Mouse (Mus musculus): ENCODE results near the gene Psors1c2.
"Not testable (repeated sequence)": the region's sequence is repeated elsewhere in the genome, so short reads cannot be mapped to it uniquely, and the experiment has no call there.

Psors1c2 gene

DNA sequence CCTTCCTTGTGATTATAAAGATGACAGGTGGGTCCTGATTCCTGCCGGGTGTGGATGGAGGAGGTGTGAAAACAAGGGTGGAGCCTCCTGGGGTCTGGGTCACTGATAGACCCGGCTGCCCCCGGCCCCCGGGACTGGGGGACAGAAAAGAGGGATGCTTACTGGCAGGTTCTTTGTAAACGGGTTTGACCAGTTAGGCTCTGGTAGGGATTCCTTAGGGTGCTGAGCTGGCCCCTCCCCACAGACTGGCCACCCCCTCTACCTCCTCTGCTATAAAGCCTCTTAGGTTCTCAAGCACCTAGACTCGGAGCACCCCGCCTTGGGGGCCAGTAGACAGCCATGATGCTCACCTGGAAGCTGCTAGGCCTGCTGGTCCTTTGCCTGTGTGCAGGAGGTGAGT, at the start of gene Psors1c2:
Psors1c2 (plus strand) TSS at position 301 of the 400 bp plus-strand sequence.
- no peak for DNase-seq (ENCODE audit: low spot score in 2 of 2)

DNA sequence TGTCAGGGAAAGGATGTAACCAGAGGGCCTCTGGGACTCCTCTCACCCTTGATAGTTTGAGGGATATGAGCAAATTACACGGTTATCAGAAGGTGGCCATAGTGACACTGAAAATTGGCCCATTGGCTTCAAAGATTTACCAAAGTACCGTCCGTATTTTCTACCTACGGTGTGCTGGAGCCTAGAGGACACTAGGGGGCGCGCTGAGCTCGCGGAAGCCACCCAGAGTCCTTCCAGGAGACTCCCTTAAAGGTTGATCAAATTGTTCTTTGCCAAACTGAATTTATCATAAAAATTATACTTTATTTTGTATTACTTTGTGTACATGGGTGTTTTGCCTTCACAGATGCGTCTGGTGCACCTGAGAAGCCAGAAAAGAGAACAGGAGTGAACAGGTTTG, 48.9 kb upstream of the Psors1c2 start:
- peak; percentile 49 to 70 for DNase-seq (ENCODE audit: low spot score in 2 of 2)

GRCm38 (mm10) chr17:35485702-35486101, 47.3 kb upstream of the Psors1c2 start:
- DNase-seq (ENCODE audit: low spot score in 2 of 2), result no peak

- no peak for DNase-seq (ENCODE audit: low spot score in 2 of 2)
Observed at GRCm38 (mm10) chr17:35486726-35487125, 46.3 kb upstream of the Psors1c2 start.

- no peak for DNase-seq (ENCODE audit: low spot score in 2 of 2)
Observed at GRCm38 (mm10) chr17:35488041-35488440, 45.0 kb upstream of the Psors1c2 start.

DNA sequence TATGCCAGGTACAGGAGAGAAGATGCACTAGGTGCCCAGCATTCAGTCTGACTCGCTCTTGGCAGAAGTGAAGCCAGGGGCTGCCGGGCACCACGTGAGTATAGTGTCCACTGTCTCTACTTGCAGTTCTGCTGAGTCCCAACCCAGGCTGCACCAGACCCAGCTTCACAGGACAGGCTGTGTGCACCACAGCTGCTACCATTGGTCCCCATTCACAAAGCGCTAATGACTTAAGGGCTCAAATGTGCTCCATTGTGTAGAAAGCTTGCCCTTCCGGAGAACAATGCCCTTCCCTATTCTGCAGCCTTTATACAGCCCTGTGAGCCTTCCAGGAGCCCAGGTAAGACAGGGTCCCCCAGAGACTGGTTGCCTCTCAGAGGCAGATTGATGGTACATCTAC, 42.7 kb upstream of the Psors1c2 start:
- no peak for DNase-seq (ENCODE audit: low spot score in 2 of 2)

DNA sequence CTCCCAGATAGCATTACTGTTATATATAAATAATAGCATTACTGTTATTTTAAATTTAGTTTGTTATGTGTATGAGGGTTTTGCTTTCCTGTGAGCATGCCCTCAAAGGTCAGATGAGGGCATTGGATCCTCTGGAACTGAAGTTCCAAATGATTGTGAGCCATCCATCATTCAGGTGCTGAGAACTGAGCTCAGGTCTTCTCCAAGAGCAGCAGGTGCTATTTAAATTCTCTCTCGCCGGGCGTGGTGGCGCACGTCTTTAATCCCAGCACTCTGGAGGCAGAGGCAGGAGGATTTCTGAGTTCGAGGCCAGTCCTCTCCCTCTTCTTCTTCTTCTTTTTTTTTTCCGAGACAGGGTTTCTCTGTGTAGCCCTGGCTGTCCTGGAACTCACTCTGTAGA, 35.9 kb upstream of the Psors1c2 start:
- DNase-seq (ENCODE audit: low spot score in 2 of 2), result no peak

- no peak for DNase-seq (ENCODE audit: low spot score in 2 of 2)
Observed at GRCm38 (mm10) chr17:35502226-35502625, 30.8 kb upstream of the Psors1c2 start.

GRCm38 (mm10) chr17:35502762-35503161, 30.2 kb upstream of the Psors1c2 start:
- DNase-seq (ENCODE audit: low spot score in 2 of 2), result no peak

DNA sequence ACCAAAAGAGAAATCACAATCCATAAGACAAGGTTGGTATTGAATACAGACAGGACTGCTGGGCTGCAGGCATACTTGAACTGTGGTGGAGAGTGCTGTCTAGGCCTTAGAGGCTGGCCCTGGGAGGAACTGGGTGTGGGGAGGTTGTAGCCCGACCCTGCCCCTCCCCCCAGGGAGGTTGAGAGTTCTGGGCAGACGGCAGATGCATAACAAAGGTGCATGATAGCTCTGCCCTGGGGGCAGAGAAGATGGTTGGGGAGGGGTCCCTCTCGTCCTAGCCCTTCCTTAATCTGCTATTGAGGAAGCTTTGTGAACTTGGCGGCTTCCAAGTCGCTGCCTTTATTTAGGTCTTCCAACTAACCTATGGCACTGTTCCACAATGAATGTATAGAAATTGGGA, 29.2 kb upstream of the Psors1c2 start:
- no peak for DNase-seq (ENCODE audit: low spot score in 2 of 2)

- no peak for DNase-seq (ENCODE audit: low spot score in 2 of 2)
Observed at GRCm38 (mm10) chr17:35504628-35505481, 28.1 kb upstream of the Psors1c2 start.

DNA sequence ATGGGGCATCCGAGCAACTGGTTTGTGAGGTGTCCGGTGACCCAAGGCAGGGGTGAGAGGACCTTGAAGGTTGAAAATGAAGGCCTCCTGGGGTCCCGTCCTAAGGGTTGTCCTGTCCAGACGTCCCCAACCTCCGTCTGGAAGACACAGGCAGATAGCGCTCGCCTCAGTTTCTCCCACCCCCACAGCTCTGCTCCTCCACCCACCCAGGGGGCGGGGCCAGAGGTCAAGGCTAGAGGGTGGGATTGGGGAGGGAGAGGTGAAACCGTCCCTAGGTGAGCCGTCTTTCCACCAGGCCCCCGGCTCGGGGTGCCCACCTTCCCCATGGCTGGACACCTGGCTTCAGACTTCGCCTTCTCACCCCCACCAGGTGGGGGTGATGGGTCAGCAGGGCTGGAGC, 27.2 kb upstream of the Psors1c2 start, which contains the start of gene Pou5f1:
Pou5f1 (plus strand) TSS at position 243 of the 400 bp plus-strand sequence.
- DNase-seq (ENCODE audit: low spot score in 2 of 2), result no peak

GRCm38 (mm10) chr17:35506881-35507280, 26.1 kb upstream of the Psors1c2 start:
- no peak for DNase-seq (ENCODE audit: low spot score in 2 of 2)

GRCm38 (mm10) chr17:35507556-35508260, 25.3 kb upstream of the Psors1c2 start:
- DNase-seq (ENCODE audit: low spot score in 2 of 2), result no peak

DNA sequence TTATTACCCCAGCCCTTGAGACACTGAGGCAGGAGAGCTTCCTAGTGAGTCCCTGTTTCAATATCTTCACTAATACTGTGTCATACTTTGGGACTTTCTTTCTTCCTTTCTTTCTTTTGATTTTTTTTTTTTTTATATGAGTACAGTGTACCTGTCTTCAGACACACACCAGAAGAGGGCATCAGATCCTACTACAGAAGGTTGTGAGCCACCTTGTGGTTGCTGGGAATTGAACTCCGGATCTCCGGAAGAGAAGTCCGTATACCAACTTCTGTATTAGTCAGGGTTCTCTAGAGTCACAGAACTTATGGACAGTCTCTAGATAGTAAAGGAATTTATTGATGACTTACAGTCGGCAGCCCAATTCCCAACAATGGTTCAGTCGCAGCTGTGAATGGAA, 24.7 kb upstream of the Psors1c2 start:
- not testable (repeated sequence) for DNase-seq (ENCODE audit: low spot score in 2 of 2)

GRCm38 (mm10) chr17:35509284-35509683, 23.7 kb upstream of the Psors1c2 start:
- no peak for DNase-seq (ENCODE audit: low spot score in 2 of 2)

DNA sequence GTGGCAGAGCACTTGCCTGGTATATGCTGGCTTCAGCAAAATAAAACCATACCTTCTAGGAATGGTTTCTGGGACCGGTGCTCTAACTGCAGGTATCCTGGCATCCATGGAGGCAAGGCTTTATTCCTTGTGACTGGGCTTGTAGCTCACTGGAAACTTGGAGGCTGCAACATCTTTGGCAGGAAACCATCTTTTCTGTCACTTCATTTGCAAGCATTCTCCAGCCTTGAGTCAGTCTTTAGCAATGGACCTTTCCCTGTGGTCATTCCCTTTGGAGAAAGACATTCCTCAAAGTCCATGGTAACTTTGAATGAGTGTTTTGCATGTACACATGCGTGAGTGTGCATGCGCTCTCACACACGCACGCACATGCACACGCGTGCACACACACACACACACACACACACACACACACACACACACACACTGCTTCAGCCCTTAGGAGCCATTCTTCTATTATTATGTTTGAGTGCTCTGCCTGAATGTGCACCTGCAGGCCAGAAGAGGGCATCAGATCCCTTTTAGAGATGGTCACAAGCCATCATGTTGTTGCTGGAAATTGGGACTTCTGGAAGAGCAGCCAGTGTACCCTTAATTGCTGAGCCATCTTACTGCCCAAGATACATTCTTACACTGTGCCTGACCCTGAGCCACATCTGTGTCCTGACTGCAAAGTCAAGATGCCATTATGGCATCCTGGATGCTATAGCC, 19.9 kb upstream of the Psors1c2 start:
- no peak for DNase-seq (ENCODE audit: low spot score in 2 of 2)

- DNase-seq (ENCODE audit: low spot score in 2 of 2), result peak; percentile 52 to 58
Observed at GRCm38 (mm10) chr17:35513886-35514285, 19.1 kb upstream of the Psors1c2 start.

GRCm38 (mm10) chr17:35514756-35515155, 18.2 kb upstream of the Psors1c2 start:
- DNase-seq (ENCODE audit: low spot score in 2 of 2), result no peak

- DNase-seq (ENCODE audit: low spot score in 2 of 2), result peak in 1 of 2 experiments; percentile 39
Observed at GRCm38 (mm10) chr17:35515911-35516640, 16.9 kb upstream of the Psors1c2 start.

GRCm38 (mm10) chr17:35516652-35517500, 16.1 kb upstream of the Psors1c2 start, which contains the start of the genes Tcf19 and Cchcr1:
Tcf19 (minus strand) TSS chr17:35516824.
Cchcr1 (plus strand) TSS chr17:35517100.
- peak; percentile 94 to 96 for DNase-seq (ENCODE audit: low spot score in 2 of 2)
